Mouse (Mus musculus) macrophage (primary cell): Measurements from ENCODE around the gene Cd200r4. TPM values are rescaled to one million over a fixed set of nuclear protein-coding genes. Genes with fewer than 3 reads are reported as not detected.

Experiments
- H3K27ac ChIP-seq: fragments of 350-480 bp; formaldehyde crosslinking; 2 replicates; pipeline ENCODE4 v1.9.0; 2021
- H3K36me3 ChIP-seq: fragments of 350-480 bp; formaldehyde crosslinking; 2 replicates; pipeline ENCODE4 v1.9.0; 2021; ENCODE audit errors: inconsistent target
- H3K4me3 ChIP-seq: fragments of 350-480 bp; formaldehyde crosslinking; 2 replicates; pipeline ENCODE4 v1.9.0; 2021; ENCODE audit errors: inconsistent target
- H3K79me2 ChIP-seq: fragments of 350-480 bp; formaldehyde crosslinking; 2 replicates; pipeline ENCODE4 v1.9.0; 2021; ENCODE audit errors: inconsistent target
- WGBS: methylation state at CpG from one replicate; pipeline ENCODE4 v1.1.7; 2026; ENCODE audit warnings: inconsistent platforms; ENCODE audit not compliant: missing documents; 5-methylcytosine and 5-hydroxymethylcytosine counted together
- polyA plus RNA-seq: library from polyadenylated mRNA; stranded (reverse); fragments of 250-400 nt; gene quantifications from 3 replicates; pipeline ENCODE4 v1.2.4, GENCODE M21; 2018; ENCODE audit warnings: inconsistent platforms
- total RNA-seq, 78 experiments: library from RNA; depleted of rRNA; stranded (reverse); fragments of 250-400 nt; gene quantifications; 1 replicate in 9 of 78; 2 replicates in 24 of 78; 3 replicates in 43 of 78; 4 replicates in 2 of 78; pipeline ENCODE4 v1.2.4; 2018; ENCODE audit warnings: inconsistent platforms in 56 of 78

The Cd200r4 gene
- total RNA-seq (2018; cell fraction: chromatin; rRNA removed) = 10 to 100 TPM in 24 of 26 experiments, 1 to 10 TPM in 2; 2.8 to 45.4 (median 29.6) TPM
- total RNA-seq (2018; cell fraction: cytosol; rRNA removed) = 100 to 1,000 TPM in 5 of 26 experiments, 10 to 100 TPM in 21; 44.1 to 143 (median 74.1) TPM
- total RNA-seq (2018; cell fraction: nucleus; rRNA removed) = 100 to 1,000 TPM in 2 of 26 experiments, 10 to 100 TPM in 24; 21.2 to 110 (median 60.3) TPM
- polyA plus RNA-seq = 36.9 to 105 TPM (median 66.6 TPM) in 3 replicates

DNA sequence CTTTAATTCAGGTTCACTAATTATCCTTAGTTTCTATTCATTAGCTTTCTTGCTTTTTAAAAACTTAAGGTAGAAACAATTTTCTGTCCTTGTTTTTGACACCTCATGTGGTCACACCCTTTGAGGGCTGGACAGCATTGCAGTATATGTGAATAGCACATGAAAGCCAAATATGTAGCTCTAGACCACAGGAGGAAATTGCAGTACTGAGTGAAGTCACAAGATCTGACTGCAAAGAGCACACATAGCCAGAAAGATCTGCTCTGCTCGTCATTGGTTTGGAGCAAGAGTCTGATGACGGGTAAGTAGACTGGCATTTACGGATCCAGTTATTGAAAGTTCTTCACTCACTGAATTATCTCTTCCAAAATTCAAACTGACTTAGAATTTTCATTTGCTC lies at the start of gene Cd200r4:
Gene Cd200r4 (plus strand): TSS at position 190 of the 400 bp plus-strand sequence.
- peak within 1 kb of the TSS; percentile 77 for H3K27ac ChIP-seq
- WGBS = 29% methylated on average over 3 of the region's 3 CpGs
- H3K36me3 ChIP-seq = 0 out of 2 replicates have a peak, but pooled peaks cover 4% of the 10 kb centered on the region
- H3K79me2 ChIP-seq = peaks cover 47% of the 10 kb centered on the region
- peak within 1 kb of the TSS; percentile 29 for H3K4me3 ChIP-seq

DNA sequence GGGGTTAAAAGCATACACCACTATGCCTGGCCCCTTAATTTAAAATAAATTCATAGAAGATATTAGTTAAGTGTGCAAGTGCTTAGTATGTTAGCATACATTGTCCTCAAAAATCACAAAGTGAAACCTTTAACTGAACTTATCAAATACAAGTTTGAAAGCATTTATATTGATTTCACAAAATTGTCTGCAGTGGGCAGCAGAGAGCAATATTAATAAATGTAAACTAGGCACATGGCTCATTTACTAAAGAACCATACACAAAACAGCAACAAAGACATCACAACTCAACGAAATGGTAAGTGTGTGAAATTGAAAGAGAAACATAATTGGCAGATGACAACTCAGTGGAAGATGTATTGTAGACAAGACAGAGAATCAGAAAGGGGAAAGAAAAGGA lies 49.7 kb upstream of the Cd200r4 start:
- Histone ChIP-seq H3K4me3 (no peak overlapping the region), H3K36me3 (no peaks in the 10 kb centered on the region), H3K27ac (no peak overlapping the region), H3K79me2 (peaks cover 21% of the 10 kb centered on the region)
- 0% methylated on average over 1 of the region's 1 CpGs for WGBS

DNA sequence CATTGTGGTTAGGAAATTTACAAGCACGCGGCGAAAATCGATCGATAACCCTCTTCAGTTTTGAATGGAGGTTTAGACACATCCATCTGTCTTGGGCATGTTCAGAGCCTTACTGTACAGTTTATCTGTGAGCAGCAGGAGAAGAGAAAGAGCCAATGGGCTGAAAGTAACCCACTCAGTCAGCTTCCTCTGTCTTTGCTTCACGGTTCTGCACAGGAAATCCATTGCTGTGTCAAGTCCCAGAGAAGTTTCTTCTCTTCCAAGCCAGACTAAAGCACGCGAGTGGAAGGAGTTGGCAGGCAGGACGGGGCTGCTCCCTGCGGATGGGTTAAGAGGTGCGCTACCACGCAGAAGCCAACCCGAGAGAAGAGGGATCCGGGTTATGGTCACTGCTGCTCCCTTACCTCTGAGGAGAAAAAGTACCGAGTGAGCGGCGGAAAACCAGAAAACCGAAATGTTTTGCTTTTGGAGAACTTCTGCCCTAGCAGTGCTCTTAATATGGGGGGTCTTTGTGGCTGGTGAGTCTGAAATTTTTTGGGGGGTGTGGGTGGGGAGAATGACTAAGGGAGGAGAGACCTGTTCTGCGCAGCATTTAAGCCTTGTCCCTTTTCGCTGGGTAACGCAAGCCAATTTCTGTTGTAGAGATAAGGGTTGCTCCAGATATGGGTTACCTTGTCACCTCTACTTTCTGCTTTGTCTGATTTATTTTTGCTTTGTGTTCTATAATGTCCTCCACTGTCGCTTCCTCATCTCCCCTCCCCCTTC lies 45.8 kb upstream of the Cd200r4 start, which contains the start of gene Cd200r1:
Gene Cd200r1 (plus strand): TSS at position 182 of the 765 bp plus-strand sequence.
- under 1% methylated on average over 21 of the region's 22 CpGs for WGBS
- Histone ChIP-seq H3K4me3 (peak within 1 kb of the TSS; percentile 87), H3K27ac (peak within 1 kb of the TSS; percentile 95)

GRCm38 (mm10) chr16:44766320-44766892 lies 45.1 kb upstream of the Cd200r4 start:
- H3K79me2 ChIP-seq = peaks cover 67% of the 10 kb centered on the region
- 3% methylated on average over 9 of the region's 9 CpGs for WGBS
- peak overlapping the region; percentile 87 for H3K4me3 ChIP-seq
- H3K36me3 ChIP-seq = no peaks in the 10 kb centered on the region
- H3K27ac ChIP-seq = peak overlapping the region; percentile 95

More for the DNA sequence above, 45.8 kb upstream of the Cd200r4 start, which contains the start of gene Cd200r1:
- Histone ChIP-seq H3K36me3 (no peaks in the 10 kb centered on the region), H3K79me2 (peaks cover 61% of the 10 kb centered on the region)

DNA sequence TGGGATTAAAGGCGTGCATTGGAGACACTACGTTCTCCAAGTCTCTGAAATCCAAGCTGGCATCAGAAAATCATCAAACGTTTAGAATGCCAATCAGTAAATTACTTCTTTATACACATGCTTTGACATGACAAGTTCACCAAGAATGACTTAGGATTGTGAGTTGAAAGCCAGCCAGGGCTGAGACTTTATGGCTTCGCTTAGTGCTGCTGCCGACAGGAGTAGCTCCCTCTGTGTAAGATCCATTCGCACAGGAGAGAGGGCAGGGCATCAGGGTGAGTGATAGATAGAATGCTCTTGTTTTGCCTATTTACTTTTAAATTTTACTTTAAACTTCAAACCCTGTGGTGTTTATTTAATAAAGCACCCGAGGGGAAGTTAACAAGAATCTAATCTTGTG lies 44.0 kb upstream of the Cd200r4 start:
- Histone ChIP-seq H3K27ac (peak overlapping the region; percentile 95), H3K4me3 (peak overlapping the region; percentile 87), H3K36me3 (no peaks in the 10 kb centered on the region), H3K79me2 (peaks cover 78% of the 10 kb centered on the region)
- WGBS = 40% methylated on average over 7 of the region's 7 CpGs

- H3K4me3 ChIP-seq = peak overlapping the region; percentile 87
- WGBS = 25% methylated on average over 2 of the region's 2 CpGs
- peaks cover 83% of the 10 kb centered on the region for H3K79me2 ChIP-seq
- peak overlapping the region; percentile 95 for H3K27ac ChIP-seq
- H3K36me3 ChIP-seq = no peaks in the 10 kb centered on the region
Measured at GRCm38 (mm10) chr16:44767967-44768366, 43.6 kb upstream of the Cd200r4 start.

GRCm38 (mm10) chr16:44772577-44772976 lies 39.0 kb upstream of the Cd200r4 start:
- H3K27ac ChIP-seq = no peak overlapping the region

DNA sequence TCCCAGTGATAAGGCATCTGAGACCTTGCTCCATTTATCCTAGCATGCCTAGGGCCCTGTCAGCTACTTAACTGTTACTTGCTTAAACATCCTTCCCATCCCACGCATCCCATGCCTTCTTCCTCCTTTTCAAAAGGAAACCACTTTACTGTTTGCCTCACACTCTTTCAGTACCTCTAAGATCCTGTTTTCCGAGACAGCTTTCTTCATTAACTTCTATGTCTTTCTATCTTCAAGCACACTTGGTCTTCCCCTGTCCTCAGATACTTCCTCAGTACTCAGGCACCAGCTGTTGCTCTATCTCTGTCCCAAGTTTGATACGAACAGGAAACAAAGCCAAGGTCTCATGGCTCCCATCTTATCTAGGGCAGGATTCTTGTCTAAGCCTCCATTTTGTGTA lies 37.9 kb upstream of the Cd200r4 start:
- H3K79me2 ChIP-seq = peaks cover 94% of the 10 kb centered on the region
- H3K27ac ChIP-seq = peak overlapping the region; percentile 15; the same call in 1 of the 2 replicates
- 48% methylated on average over 3 of the region's 3 CpGs for WGBS
- no peaks in the 10 kb centered on the region for H3K36me3 ChIP-seq
- no peak overlapping the region for H3K4me3 ChIP-seq

More at GRCm38 (mm10) chr16:44772577-44772976, 39.0 kb upstream of the Cd200r4 start:
- Histone ChIP-seq H3K4me3 (no peak overlapping the region), H3K79me2 (peaks cover 100% of the 10 kb centered on the region), H3K36me3 (no peaks in the 10 kb centered on the region)
- WGBS = 25% methylated on average over 4 of the region's 6 CpGs

DNA sequence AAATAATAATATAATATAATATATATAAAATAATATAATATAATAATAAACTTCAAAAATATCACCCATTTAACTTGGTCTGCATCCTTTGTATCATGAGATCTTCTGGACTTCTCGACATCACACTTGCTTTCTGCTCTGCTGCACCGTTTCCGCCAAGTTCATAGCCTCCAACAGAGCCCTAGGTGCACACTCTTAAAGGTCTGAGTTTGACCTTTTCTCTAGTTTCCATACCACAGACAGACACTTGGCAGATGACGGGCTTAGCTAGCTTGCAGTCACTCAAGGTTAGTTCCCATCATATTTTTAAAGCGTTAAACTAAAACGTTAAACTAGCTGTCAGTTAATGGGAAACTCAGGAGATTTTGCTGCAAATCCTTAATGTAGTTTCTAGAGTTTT lies 37.3 kb upstream of the Cd200r4 start:
- Histone ChIP-seq H3K36me3 (no peaks in the 10 kb centered on the region), H3K27ac (no peak overlapping the region), H3K4me3 (no peak overlapping the region), H3K79me2 (peaks cover 89% of the 10 kb centered on the region)
- 98% methylated on average over 6 of the region's 6 CpGs for WGBS

GRCm38 (mm10) chr16:44778538-44779147 lies 32.9 kb upstream of the Cd200r4 start:
- H3K36me3 ChIP-seq = no peaks in the 10 kb centered on the region
- peak overlapping the region; percentile 97 for H3K27ac ChIP-seq
- 1% methylated on average over 17 of the region's 17 CpGs for WGBS
- H3K4me3 ChIP-seq = peak overlapping the region; percentile 16; the same call in 1 of the 2 replicates
- H3K79me2 ChIP-seq = peaks cover 89% of the 10 kb centered on the region

DNA sequence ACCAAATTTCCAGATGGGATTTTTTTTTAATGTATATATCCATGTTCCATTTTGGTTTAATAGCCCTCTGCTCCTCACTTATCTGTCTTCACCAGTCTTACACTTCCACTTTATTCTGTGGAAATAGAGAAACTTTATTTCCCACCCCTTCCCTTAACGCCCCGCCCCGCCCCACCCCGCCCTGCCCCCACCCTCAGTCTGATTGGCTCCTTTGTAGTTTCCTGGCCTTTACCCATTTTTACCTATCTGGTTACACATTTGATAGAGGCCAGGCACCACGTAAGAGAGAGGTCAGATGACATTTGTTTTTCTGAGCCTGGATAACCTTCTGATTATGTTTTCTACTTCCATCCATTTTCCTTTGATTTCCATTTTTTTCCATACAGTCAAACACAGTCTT lies 32.0 kb upstream of the Cd200r4 start:
- 56% methylated on average over 3 of the region's 5 CpGs for WGBS
- H3K79me2 ChIP-seq = peaks cover 89% of the 10 kb centered on the region
- no peaks in the 10 kb centered on the region for H3K36me3 ChIP-seq
- H3K27ac ChIP-seq = peak overlapping the region; percentile 97
- H3K4me3 ChIP-seq = 0 out of 2 replicates have a peak overlapping the region, but pooled peaks have one; percentile 16

DNA sequence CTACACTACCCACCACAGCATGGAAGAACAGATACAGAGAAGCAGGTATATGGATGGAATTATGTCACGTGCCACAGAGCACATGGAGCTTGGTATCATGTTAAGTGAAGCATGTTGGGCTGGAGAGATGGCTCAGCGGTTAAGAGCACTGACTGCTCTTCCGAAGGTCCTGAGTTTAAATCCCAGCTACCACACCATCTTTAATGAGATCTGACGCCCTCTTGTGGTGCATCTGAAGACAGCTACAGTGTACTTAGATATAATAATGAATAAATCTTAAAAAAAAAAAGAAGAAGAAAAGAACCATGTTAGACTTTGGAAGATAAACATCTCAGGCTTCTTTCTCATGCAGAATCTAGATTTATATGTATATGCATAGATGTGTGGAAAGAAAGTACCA lies 30.8 kb upstream of the Cd200r4 start:
- Histone ChIP-seq H3K36me3 (no peaks in the 10 kb centered on the region), H3K27ac (no peak overlapping the region), H3K79me2 (peaks cover 89% of the 10 kb centered on the region), H3K4me3 (no peak overlapping the region)
- 88% methylated on average over 4 of the region's 4 CpGs for WGBS

- Histone ChIP-seq H3K27ac (no peak overlapping the region), H3K36me3 (peaks cover 38% of the 10 kb centered on the region), H3K79me2 (peaks cover 65% of the 10 kb centered on the region), H3K4me3 (no peak overlapping the region)
- 56% methylated on average over 1 of the region's 1 CpGs for WGBS
Measured at GRCm38 (mm10) chr16:44786934-44787333, 24.6 kb upstream of the Cd200r4 start.

DNA sequence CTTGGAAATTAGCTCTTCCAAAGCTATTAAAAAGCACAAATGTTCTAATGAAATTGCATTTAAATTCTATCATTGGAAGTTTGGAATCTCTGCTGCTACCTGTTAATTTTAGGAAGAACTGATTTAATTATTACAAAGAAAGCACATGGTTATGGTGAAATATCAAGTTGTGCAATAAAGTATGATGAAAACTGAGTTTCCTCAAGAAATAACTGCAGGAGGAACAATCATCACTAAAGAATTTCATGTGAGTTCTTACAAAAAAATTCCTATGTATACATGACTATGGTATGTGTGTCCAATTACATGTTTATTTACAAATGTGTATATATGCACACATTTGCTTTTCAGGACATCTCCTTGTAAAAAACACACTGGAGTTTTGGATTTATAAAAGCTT lies 17.1 kb upstream of the Cd200r4 start:
- Histone ChIP-seq H3K27ac (peak overlapping the region; percentile 52), H3K4me3 (no peak overlapping the region), H3K36me3 (peaks cover 54% of the 10 kb centered on the region), H3K79me2 (peaks cover 14% of the 10 kb centered on the region; the same call in 1 of the 2 replicates)
